Mouse (Mus musculus) large intestine, adult 2 months (tissue): Measurements from ENCODE around the gene Fam20b. TPM values are rescaled to one million over a fixed set of nuclear protein-coding genes. Genes with fewer than 3 reads are reported as not detected.

Source experiments
- DNase-seq: peaks from one replicate; pipeline ENCODE4 v3.0.0-alpha.2; 2012; ENCODE audit warnings: low read depth, low spot score
- WGBS: fragments of 180-500 bp; shearing (Covaris S2); methylation state at CpG from one replicate; pipeline ENCODE4 v1.1.7; 2018; 5-methylcytosine and 5-hydroxymethylcytosine counted together
- polyA plus RNA-seq: library from polyadenylated mRNA; depleted of rRNA; stranded (reverse); fragments of >200 nt; gene quantifications from 2 replicates; pipeline ENCODE4 v1.2.3, GENCODE M21; 2012

Fam20b gene
- polyA plus RNA-seq, 1 experiment: 30.1 TPM

DNA sequence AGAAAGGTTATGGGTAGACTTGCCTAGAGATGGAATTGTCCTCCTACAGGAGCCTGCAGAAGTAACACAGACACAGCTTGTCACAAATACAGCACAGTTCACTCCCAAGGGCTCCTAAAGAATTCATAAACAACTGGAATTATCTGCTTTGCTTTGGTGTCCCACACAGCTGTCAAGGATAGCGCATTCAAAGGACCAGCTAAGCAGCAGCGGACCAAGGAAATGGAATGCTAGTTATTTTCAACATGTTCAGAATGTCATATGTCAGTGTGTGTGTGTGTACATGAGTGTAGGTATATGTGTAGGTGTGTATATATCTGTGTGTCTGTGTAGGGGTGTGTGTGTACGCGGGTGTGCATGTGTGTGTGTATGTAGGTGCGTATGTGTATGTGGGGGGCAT, 14.1 kb upstream of the Fam20b start:
- WGBS: 81% methylated on average over 5 of the region's 5 CpGs
- DNase-seq: no peak

DNA sequence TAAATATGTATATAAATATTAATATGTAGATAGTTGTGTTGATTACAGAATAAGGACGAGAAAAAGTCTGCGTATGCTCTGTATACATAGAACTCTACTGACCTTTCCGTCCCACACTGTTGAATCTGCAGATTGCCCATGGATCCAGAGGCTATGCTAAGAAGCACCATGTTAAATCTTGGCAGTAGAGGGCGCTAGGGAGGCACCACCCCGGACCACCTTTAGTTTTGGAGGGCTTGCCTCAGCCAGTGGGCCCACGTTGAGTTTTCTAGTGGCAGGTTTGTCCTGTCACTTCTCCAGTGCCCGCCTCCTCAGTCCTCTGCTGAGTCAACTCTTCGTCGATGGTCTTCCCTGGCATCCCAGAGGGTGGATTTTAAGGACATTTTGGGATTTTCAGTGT, 11.9 kb upstream of the Fam20b start:
- no peak for DNase-seq
- 73% methylated on average over 9 of the region's 9 CpGs for WGBS

DNA sequence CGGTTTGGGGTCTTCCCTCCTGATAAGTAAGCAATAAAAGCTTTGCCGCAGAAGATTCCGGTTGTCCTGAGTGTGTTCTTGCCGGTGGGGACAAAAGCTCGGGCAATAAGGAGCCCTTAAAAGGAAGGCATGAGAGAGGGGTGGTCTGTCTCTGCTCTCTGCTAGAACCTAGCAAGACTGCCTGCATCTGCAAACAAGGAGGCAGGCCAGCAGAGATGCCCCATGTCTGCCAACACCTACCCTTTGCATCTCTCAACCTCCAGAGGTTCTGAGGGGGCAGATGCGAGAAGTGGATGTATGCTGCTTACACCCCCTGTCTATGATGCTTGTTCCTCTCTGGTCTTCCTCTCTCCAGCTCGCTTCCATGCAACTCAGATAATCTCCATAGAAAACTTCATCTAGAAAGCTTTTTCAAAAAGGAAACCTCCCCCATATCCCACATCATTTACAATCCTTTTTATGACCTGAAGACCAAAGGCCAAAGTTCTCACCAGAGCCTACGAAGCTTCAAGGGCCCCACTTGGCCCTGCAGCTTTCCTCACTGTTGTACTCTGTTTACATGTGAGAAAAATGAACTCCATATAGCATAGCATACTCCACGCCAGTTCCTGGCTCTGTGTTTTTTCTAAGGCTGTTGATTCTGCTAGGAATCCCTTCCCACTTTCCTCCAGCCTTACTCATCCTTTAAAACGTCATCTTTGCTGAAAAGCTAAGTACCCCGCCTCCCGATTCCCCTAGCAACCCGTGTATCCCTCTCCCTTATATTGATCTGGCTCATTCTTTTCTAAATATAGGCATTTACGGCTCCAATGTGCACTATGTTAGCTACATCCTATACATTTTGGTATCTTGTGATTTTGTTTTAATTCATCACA, 8.6 kb upstream of the Fam20b start:
- DNase-seq: no peak
- 34% methylated on average over 14 of the region's 14 CpGs for WGBS

GRCm38 (mm10) chr1:156722089-156722488, 3.2 kb upstream of the Fam20b start:
- 67% methylated on average over 6 of the region's 6 CpGs for WGBS
- no peak for DNase-seq

DNA sequence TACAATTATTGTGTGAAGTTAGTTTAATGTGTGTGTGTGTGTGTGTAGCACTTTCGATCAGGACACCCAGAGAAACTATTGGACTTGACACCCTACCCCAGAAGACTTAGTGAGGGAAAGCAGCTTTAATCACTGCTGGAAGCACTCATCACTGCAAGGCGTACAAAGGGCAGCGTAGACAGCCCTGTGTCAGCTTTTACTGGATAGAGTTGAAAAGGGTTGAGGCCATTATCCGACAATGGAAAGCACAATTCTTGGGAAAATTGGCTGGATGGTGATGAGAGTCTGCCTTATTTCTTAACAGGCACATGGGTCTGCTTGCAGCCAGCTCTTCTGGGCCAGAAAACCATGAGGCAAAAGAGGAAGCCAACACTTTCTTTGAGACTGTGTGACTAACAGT, 1.2 kb upstream of the Fam20b start:
- WGBS: 89% methylated on average over 4 of the region's 4 CpGs
- DNase-seq: no peak

DNA sequence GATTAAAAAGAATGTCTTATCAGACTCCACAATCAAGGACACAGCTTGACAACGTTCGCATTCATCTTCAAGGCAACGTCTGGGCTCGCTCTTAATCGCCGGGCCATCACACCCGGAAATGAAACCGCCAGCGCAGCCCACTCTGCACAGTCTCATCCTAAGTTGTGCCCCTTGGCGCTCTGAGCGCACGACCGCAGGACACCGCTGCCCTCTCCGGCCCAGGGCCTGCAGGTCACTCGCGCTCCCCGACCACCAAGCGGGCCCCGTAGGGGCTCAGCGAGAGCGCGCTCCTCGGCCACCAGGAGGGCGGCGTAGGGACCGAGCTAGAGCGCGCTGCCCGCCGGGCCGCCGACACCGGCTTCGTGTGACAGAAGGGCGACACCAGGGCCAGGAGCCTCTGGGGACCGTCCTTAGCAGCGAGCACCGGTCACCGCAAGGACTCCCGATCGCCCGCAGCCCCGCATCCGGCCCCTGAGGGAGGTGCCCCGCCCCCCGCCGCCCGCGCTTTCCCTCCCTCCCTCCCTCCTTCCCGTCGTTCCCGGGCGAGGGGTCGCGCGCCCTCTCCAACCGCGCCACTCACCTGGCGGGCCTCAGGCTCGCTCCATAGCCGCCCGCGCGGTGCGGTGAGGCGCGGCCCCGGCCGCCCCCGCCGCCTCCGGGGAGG, 468 bp downstream of the Fam20b start:
- under 1% methylated on average over 61 of the region's 73 CpGs for WGBS
- no peak for DNase-seq

DNA sequence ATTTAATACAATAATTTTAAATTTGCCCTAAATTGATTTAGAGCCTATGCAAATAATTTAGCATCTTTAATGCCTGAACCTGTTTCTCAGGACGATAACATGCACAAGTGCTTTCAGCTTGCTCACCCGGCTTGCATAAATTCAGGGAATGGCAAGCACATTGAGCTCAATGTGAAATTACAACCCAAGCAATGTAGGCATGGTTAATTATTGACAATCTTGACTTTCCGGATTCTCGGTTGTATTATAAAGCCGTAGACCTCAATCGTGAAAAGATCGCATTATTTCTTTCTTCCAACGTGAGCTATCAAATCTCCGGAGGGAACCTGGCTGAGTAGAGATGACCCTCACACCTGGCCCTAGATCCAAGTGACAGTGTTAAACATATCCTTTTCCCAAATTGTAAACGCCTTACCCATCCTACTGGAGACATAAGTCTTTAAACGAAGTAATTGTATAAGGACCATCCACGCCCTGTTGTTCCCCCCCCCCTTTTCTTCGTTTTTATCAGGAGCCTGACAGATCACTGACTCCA, 1.1 kb downstream of the Fam20b start:
- WGBS: 9% methylated on average over 13 of the region's 13 CpGs
- DNase-seq: no peak

DNA sequence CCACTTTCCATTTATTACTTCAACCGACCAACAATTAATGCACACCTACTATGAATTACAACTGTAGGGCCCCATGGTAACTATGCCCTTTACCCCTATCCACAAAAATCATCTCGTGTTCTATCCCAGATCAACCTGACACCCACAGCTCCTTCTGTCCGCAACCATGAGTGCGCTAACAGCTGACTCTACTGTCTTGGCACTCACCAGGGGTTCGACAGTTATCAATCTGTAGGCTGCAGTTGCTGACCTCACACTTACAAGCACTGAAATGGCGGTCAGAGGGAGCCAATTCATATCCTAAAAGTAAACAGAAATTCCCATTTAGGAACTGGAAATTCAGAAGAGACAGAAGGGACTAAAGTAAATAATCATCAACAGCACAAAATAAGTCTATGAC, 2.2 kb downstream of the Fam20b start:
- no peak for DNase-seq
- WGBS: 49% methylated on average over 6 of the region's 6 CpGs

GRCm38 (mm10) chr1:156710472-156711098, 8.3 kb downstream of the Fam20b start:
- WGBS: 31% methylated on average over 10 of the region's 10 CpGs
- DNase-seq: no peak

DNA sequence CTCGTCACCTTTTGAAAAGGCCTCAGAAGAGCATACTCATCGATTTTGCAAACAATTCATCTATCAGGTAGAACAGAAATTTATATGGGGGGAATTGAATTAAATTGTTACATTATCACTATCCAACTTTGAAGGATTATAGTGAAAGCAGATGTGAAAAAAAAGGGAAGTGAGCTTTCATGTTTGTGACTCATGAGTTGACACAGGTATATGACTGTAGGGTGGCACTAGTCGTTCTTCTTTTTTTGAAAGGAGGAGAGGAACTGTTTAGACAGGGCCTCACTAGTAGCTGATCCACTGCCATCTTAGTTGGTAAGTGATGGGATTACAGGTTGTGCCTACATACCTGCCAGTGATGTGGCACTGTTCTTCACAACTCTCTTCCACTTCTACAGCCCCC, 10.2 kb downstream of the Fam20b start:
- no peak for DNase-seq
- 66% methylated on average over 3 of the region's 3 CpGs for WGBS

DNA sequence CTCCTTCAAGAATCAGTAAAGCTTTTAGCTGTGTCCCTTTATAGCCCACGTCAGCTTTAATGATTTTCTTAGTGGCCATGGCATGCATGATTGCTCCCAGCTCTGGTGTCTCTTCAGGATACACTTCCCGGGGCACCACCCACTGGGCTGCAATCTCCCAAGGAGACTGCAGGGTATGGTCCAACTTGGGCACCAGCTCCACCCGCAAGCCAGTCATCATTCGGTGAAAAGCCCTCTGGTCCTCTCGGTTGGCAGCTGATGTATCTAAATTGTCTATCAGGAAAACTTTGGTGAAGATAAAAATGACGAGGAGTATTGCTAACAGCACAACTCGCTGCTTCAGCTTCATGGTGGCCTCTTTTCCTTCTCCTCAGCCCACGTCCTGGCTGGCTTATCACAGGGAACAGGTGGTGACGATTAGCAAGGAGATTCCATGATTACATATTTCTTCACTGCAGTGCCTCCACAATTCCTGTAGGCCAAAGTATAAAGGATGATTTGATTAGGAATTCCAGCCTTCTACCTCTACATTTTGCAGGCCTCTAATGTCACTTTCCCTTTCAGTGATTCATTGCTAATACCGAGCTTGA, 13.1 kb downstream of the Fam20b start:
- DNase-seq: no peak
- 82% methylated on average over 10 of the region's 10 CpGs for WGBS

DNA sequence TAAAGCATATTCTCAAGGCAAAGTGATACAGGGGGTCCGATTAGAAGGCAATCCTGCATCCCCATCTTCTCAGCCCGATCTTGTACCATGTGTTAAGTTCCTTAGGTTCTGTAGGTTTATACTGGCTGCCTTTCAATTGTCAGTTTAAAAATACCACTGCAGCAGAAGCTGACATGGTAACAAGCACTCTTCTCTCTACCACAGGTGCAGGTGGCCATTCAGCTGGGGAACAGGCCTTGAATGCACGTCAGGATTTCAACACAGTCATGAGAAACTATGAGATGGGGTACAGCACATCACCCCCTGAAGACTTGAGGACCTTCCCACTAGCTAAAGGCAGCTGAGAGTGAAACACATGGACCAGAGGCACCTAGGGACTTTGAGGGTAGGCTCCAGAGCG, 15.4 kb downstream of the Fam20b start:
- WGBS: 92% methylated on average over 4 of the region's 4 CpGs
- DNase-seq: no peak

DNA sequence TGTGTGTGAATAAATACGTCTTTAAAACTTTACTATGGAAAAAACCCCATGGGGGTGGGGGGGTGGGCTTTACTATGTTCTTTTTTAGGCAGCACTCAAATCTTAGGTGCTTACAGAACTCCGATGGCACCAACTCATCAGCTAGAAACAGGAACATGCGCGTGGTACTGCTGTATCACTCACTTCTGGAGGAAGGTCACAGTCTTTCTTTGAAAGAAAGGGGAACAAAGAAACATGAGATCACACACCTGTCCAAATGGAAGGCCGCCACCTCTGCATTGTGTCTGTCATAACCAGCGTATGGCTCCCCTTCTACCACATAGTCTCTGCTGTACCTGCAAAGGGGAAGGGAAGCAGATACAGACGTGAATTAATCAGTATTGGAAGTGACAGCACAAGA, 16.7 kb downstream of the Fam20b start:
- WGBS: 94% methylated on average over 7 of the region's 7 CpGs
- DNase-seq: no peak

DNA sequence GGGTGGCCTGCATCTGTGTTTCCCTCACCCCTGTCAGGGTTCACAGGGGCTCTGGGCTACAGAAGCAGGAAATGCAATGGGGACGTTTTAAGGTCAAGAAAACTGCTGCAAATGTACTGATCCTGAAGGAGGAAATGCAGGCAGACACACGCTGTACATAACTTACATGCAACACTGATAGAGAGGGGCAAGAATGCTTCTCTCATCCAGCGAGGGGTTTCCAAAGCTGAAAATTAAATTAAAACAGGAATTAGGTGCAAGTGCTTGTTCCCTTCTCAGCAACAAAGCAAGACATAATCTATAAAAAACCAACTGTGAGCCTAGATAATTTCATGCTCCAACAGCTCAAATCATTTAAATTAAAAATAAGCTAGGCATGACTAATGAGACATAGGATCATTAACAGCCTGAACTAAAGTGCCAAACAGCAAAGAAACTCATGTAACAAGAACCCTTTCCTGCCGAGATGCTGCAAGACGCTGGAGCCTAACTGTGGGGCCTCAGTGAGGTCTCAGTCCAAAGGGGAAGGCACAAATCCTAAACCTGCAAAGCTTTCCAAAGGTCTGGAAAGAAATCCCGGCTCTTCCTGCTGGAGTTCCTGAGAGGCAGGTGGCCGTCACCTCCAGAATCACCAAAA, 32.7 kb downstream of the Fam20b start:
- 87% methylated on average over 7 of the region's 7 CpGs for WGBS
- no peak for DNase-seq

DNA sequence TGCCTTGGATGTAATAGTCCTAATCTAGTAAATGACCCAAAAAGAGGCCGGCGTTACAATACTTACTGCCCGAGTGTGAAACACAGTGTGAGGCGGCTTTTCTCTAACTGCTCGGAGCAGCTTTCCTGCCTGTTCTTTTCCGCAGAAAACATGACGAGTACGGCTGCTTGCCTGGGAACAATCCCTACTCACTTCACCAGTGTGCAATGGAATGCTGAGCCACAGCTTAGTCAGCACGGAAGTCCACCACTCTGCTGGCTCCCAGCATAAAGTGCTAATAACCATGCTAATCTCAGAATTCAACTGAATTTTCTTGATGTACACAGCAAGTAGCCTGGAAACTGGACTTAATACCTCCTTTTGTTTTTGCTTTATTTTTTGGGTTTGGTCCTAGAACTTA, 39.3 kb downstream of the Fam20b start:
- WGBS: 91% methylated on average over 9 of the region's 9 CpGs
- DNase-seq: no peak

GRCm38 (mm10) chr1:156677230-156677629, 41.7 kb downstream of the Fam20b start:
- no peak for DNase-seq
- WGBS: 75% methylated on average over 3 of the region's 3 CpGs

- DNase-seq: no peak
- 65% methylated on average over 5 of the region's 5 CpGs for WGBS
Observed at GRCm38 (mm10) chr1:156676596-156676995, 42.3 kb downstream of the Fam20b start.

DNA sequence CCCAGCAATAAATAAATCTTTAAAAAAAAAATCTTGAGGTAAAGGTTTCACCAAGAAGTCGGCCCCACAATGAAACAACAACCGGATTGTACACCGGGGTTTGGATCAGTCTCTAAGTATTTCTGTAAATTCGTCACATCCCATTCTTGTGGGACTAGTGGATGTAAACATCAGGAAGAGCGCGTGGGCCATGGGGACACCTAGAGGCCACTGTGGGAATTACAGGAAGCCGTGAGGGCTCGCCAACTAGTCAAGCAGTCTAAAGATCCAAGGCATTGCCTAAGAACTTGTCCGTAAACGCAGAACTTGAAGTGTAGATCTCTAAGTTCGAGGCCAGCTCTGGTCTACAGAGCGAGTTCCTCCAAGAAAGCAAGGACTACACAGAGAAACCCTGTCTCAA, 42.7 kb downstream of the Fam20b start:
- WGBS: 31% methylated on average over 12 of the region's 12 CpGs
- DNase-seq: no peak

- 4% methylated on average over 37 of the region's 37 CpGs for WGBS
- DNase-seq: no peak
Observed at GRCm38 (mm10) chr1:156674195-156675000, 44.5 kb downstream of the Fam20b start, which contains the start of gene Tor3a. Gene Tor3a, minus strand, starts transcription at chr1:156674356.
